Mouse (Mus musculus): ENCODE measurements around the gene Kdm6a. TPM values are rescaled to one million over a fixed set of nuclear protein-coding genes. Genes with fewer than 3 reads are reported as not detected.
A peak's percentile ranks its signal among the peaks of the same experiment; 100 is the strongest.

Gene Kdm6a
- 26.0 and 33.4 TPM in 2 replicates for polyA plus RNA-seq (2014; fragmentation: Nextera tagmentation; extraction: Ambion mirVana)

DNA sequence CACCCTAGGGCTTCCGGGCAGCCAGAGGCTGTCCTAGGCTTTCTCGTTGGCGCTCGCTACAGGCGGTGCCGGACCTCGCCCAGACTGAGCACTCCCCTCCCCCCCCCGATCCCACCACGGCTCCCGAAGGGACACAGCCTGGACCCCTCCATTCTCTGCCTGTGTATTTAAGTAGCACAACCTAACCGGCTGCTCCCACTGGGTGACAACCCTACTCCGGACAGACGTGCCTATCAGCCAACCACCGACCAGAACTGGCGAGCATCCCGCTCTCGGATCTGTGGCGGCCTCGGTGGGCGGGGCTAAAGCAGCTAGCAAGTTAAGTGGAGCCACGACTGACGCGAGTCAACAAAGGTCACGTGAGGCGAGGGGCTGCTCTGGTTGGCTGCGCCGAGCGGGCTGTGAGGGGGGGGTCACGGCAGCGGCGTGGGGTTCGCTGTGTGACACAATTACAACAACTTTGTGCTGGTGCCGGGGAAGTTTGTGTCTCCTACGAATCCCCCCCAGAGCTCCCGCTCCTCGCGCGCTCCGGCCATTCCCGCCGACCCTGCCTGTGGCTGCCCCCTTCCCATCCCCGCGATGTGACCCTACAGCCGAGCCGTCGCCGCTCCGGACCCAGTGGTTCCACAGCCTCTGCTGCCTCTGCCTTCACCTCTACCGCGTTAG is at the start of gene Kdm6a:
Gene Kdm6a (plus strand): TSS at position 384 of the 666 bp plus-strand sequence.
- no peaks in the 10 kb centered on the region for H3K36me3 ChIP-seq (ENCODE audit: control insufficient read depth, insufficient read depth, low read length)
- H3K4me1 ChIP-seq (ENCODE audit: control insufficient read depth, insufficient read depth, low read length), result no peaks in the 10 kb centered on the region
- H3K9ac ChIP-seq (replicated peaks; ENCODE audit: low read depth, low read length), result peak within 1 kb of the TSS; percentile 85
- H3K4me2 ChIP-seq (replicated peaks; ENCODE audit: low read depth, low read length), result peak within 1 kb of the TSS; percentile 49
- H3K27ac ChIP-seq (ENCODE audit: low read length), result peak within 1 kb of the TSS; percentile 98
- no peaks in the 10 kb centered on the region for H3K27me3 ChIP-seq (ENCODE audit: control insufficient read depth, insufficient read depth, low read length)
- H3K4me3 ChIP-seq (ENCODE audit: low read depth, low read length), result peak within 1 kb of the TSS; percentile 76
- 1% methylated on average over 49 of the region's 50 CpGs for WGBS
- no peaks in the 10 kb centered on the region for H3K9me3 ChIP-seq (ENCODE audit: control insufficient read depth, low read depth, low read length)
- peak; percentile 99 for ATAC-seq (ENCODE audit: insufficient number of reproducible peaks, insufficient read depth, low FRiP score, low read depth)

GRCm38 (mm10) chrX:18145557-18145956 is 16.8 kb upstream of the Kdm6a start, which contains the start of gene Dusp21:
Dusp21 (plus strand) TSS chrX:18145857.
- Histone ChIP-seq H3K36me3 (ENCODE audit: control insufficient read depth, insufficient read depth, low read length) (no peaks in the 10 kb centered on the region), H3K27me3 (ENCODE audit: control insufficient read depth, insufficient read depth, low read length) (no peaks in the 10 kb centered on the region), H3K4me1 (ENCODE audit: control insufficient read depth, insufficient read depth, low read length) (no peaks in the 10 kb centered on the region), H3K4me3 (ENCODE audit: low read depth, low read length) (no peak within 1 kb of the TSS), H3K4me2 (replicated peaks; ENCODE audit: low read depth, low read length) (no peak within 1 kb of the TSS), H3K27ac (ENCODE audit: low read length) (no peak within 1 kb of the TSS), H3K9ac (replicated peaks; ENCODE audit: low read depth, low read length) (no peak within 1 kb of the TSS), H3K9me3 (ENCODE audit: control insufficient read depth, low read depth, low read length) (no peaks in the 10 kb centered on the region)
- ATAC-seq (ENCODE audit: insufficient number of reproducible peaks, insufficient read depth, low FRiP score, low read depth), result no peak
- WGBS, result 90% methylated on average over 1 of the region's 1 CpGs

- Histone ChIP-seq H3K27ac (ENCODE audit: low read length) (no peak overlapping the region), H3K4me2 (replicated peaks; ENCODE audit: low read depth, low read length) (peak overlapping the region; percentile 48), H3K4me1 (ENCODE audit: control insufficient read depth, insufficient read depth, low read length) (no peaks in the 10 kb centered on the region), H3K4me3 (ENCODE audit: low read depth, low read length) (peak overlapping the region; percentile 51; the same call in 1 of the 2 replicates), H3K27me3 (ENCODE audit: control insufficient read depth, insufficient read depth, low read length) (no peaks in the 10 kb centered on the region), H3K9ac (replicated peaks; ENCODE audit: low read depth, low read length) (0 out of 2 replicates have a peak overlapping the region, but pooled peaks have one; percentile 58), H3K9me3 (ENCODE audit: control insufficient read depth, low read depth, low read length) (no peaks in the 10 kb centered on the region), H3K36me3 (ENCODE audit: control insufficient read depth, insufficient read depth, low read length) (no peaks in the 10 kb centered on the region)
- WGBS, result 67% methylated on average over 4 of the region's 4 CpGs
- no peak for ATAC-seq (ENCODE audit: insufficient number of reproducible peaks, insufficient read depth, low FRiP score, low read depth)
These were observed 1.5 kb upstream of the Kdm6a start for GRCm38 (mm10) chrX:18160734-18161442.

DNA sequence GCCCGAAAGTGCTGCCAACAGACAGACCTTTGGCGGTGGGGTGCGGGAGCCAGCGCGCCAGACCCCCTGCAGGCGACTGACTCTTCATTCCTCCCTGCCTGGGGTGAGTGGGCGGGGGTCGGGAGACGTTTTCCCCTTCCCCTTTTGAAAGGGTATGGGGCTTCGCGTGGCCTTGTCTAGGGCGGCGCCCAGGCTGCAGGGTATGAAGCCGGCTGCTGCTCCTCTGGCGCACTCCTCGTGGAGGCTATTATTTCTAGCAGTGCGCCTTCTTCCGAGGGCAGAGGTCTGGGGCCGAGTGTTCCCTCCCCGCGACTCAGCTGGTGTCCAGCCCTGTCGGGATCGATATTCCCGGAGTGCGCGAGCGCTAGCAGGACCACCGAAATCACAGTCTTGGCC is 581 bp upstream of the Kdm6a start:
- H3K36me3 ChIP-seq (ENCODE audit: control insufficient read depth, insufficient read depth, low read length), result no peaks in the 10 kb centered on the region
- H3K4me1 ChIP-seq (ENCODE audit: control insufficient read depth, insufficient read depth, low read length), result no peaks in the 10 kb centered on the region
- peak overlapping the region; percentile 88 for H3K27ac ChIP-seq (ENCODE audit: low read length)
- no peaks in the 10 kb centered on the region for H3K9me3 ChIP-seq (ENCODE audit: control insufficient read depth, low read depth, low read length)
- peak overlapping the region; percentile 58 for H3K9ac ChIP-seq (replicated peaks; ENCODE audit: low read depth, low read length)
- WGBS, result under 1% methylated on average over 28 of the region's 28 CpGs
- H3K4me3 ChIP-seq (ENCODE audit: low read depth, low read length), result peak overlapping the region; percentile 51
- H3K4me2 ChIP-seq (replicated peaks; ENCODE audit: low read depth, low read length), result peak overlapping the region; percentile 48
- ATAC-seq (ENCODE audit: insufficient number of reproducible peaks, insufficient read depth, low FRiP score, low read depth), result no peak
- no peaks in the 10 kb centered on the region for H3K27me3 ChIP-seq (ENCODE audit: control insufficient read depth, insufficient read depth, low read length)

- ATAC-seq (ENCODE audit: insufficient number of reproducible peaks, insufficient read depth, low FRiP score, low read depth), result peak; percentile 8; the same call in 1 of the 2 replicates
- H3K9me3 ChIP-seq (ENCODE audit: control insufficient read depth, low read depth, low read length), result no peaks in the 10 kb centered on the region
- peak overlapping the region; percentile 85 for H3K9ac ChIP-seq (replicated peaks; ENCODE audit: low read depth, low read length)
- H3K36me3 ChIP-seq (ENCODE audit: control insufficient read depth, insufficient read depth, low read length), result no peaks in the 10 kb centered on the region
- H3K4me3 ChIP-seq (ENCODE audit: low read depth, low read length), result peak overlapping the region; percentile 76
- under 1% methylated on average over 74 of the region's 95 CpGs for WGBS
- H3K27me3 ChIP-seq (ENCODE audit: control insufficient read depth, insufficient read depth, low read length), result no peaks in the 10 kb centered on the region
- H3K4me1 ChIP-seq (ENCODE audit: control insufficient read depth, insufficient read depth, low read length), result no peaks in the 10 kb centered on the region
- H3K4me2 ChIP-seq (replicated peaks; ENCODE audit: low read depth, low read length), result peak overlapping the region; percentile 49
- H3K27ac ChIP-seq (ENCODE audit: low read length), result peak overlapping the region; percentile 98
These were observed 721 bp downstream of the Kdm6a start for GRCm38 (mm10) chrX:18162861-18163731.

DNA sequence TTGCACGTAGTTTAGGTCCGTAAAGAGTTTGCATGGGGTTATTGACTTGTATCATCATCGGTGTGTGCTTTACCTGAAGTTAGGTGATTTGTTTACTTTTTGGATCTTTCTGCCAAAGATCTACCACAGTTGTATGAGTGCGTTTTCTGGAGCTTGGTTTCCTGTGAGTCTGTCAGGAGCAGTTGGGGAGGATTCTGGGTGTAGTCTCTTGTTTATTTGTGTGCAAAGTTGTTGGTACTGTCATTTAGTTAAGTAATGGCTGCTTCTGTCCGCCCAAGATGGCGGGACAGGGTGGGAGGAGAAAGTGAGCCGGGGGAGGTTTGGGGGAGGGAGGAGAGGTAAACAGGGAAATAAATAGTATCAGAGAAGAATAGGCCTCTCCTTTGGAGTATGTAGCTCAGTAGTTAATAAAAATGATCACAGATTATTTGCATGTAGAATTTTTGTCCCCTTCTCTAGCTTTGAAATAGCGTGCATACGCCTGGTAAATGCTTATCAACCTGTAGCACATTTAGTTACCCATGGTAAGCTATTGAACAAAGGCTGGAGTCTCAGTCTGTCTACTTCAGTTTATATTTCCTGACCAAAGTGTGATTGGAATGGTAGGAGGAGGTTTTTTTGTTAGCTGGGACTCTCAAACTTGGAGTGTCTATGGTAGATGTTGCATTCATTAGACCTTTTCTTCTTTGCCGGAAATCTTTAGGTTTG is 1.7 kb downstream of the Kdm6a start:
- no peaks in the 10 kb centered on the region for H3K36me3 ChIP-seq (ENCODE audit: control insufficient read depth, insufficient read depth, low read length)
- 2% methylated on average over 10 of the region's 10 CpGs for WGBS
- H3K4me3 ChIP-seq (ENCODE audit: low read depth, low read length), result peak overlapping the region; percentile 76
- no peaks in the 10 kb centered on the region for H3K4me1 ChIP-seq (ENCODE audit: control insufficient read depth, insufficient read depth, low read length)
- H3K9me3 ChIP-seq (ENCODE audit: control insufficient read depth, low read depth, low read length), result no peaks in the 10 kb centered on the region
- H3K9ac ChIP-seq (replicated peaks; ENCODE audit: low read depth, low read length), result peak overlapping the region; percentile 85
- H3K27ac ChIP-seq (ENCODE audit: low read length), result peak overlapping the region; percentile 98; the same call in 1 of the 2 replicates
- no peaks in the 10 kb centered on the region for H3K27me3 ChIP-seq (ENCODE audit: control insufficient read depth, insufficient read depth, low read length)
- no peak for ATAC-seq (ENCODE audit: insufficient number of reproducible peaks, insufficient read depth, low FRiP score, low read depth)
- H3K4me2 ChIP-seq (replicated peaks; ENCODE audit: low read depth, low read length), result peak overlapping the region; percentile 49

DNA sequence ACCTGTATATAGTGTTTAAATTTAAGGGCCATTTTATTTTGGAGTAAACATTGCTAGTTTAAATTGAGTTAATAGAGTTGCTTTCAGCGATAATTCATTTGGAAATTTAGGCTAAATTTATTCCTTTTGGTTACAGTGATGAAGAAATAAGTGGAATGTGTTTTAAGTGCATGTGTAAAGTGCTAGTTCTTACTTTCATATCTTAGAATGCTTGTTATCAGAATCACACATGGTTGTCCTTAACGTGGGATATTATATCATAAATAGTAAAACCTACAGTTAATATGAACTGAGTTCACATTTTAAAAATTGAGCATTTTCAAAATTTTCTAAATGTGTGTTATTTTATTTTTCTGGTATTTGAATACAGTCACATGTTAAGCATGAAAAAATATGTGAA is 2.7 kb downstream of the Kdm6a start:
- ATAC-seq (ENCODE audit: insufficient number of reproducible peaks, insufficient read depth, low FRiP score, low read depth), result no peak
- peak overlapping the region; percentile 76; the same call in 1 of the 2 replicates for H3K4me3 ChIP-seq (ENCODE audit: low read depth, low read length)
- no peak overlapping the region for H3K27ac ChIP-seq (ENCODE audit: low read length)
- H3K36me3 ChIP-seq (ENCODE audit: control insufficient read depth, insufficient read depth, low read length), result no peaks in the 10 kb centered on the region
- H3K9me3 ChIP-seq (ENCODE audit: control insufficient read depth, low read depth, low read length), result no peaks in the 10 kb centered on the region
- WGBS, result 66% methylated on average over 2 of the region's 2 CpGs
- peak overlapping the region; percentile 49 for H3K4me2 ChIP-seq (replicated peaks; ENCODE audit: low read depth, low read length)
- no peaks in the 10 kb centered on the region for H3K4me1 ChIP-seq (ENCODE audit: control insufficient read depth, insufficient read depth, low read length)
- no peak overlapping the region for H3K9ac ChIP-seq (replicated peaks; ENCODE audit: low read depth, low read length)
- H3K27me3 ChIP-seq (ENCODE audit: control insufficient read depth, insufficient read depth, low read length), result no peaks in the 10 kb centered on the region
